Mouse (Mus musculus) lung, embryonic 14.5 days (tissue): ENCODE measurements around the gene Fgfr2. TPM values are rescaled to one million over a fixed set of nuclear protein-coding genes. Genes with fewer than 3 reads are reported as not detected.

Source experiments
- ATAC-seq: fragments of 200-750 bp; cut with Nextera tagmentation; 2 replicates; pipeline ENCODE4 v1.8.0; 2017; ENCODE audit warnings: mild to moderate bottlenecking, moderate TSS enrichment, moderate library complexity; ENCODE audit not compliant: insufficient read depth
- DNase-seq: peaks from one replicate; pipeline ENCODE4 v3.0.0-alpha.2; 2015
- H3K27ac ChIP-seq: fragments of 300-500 bp; sonication (generic); 2 replicates; pipeline ENCODE4 v1.5.1; 2014; ENCODE audit warnings: low read depth, mild to moderate bottlenecking, moderate library complexity
- H3K27me3 ChIP-seq: fragments of 300-500 bp; sonication (generic); 2 replicates; pipeline ENCODE4 v1.6.1; 2014; ENCODE audit warnings: low read length, control low read depth; ENCODE audit not compliant: insufficient read depth
- H3K36me3 ChIP-seq: fragments of 300-500 bp; sonication (generic); 2 replicates; pipeline ENCODE4 v1.6.1; 2014; ENCODE audit warnings: control low read depth; ENCODE audit not compliant: insufficient read depth
- H3K4me1 ChIP-seq: fragments of 300-500 bp; sonication (generic); 2 replicates; pipeline ENCODE4 v1.6.1; 2014; ENCODE audit warnings: antibody characterized with exemption, control low read depth; ENCODE audit not compliant: insufficient read depth
- H3K4me2 ChIP-seq: fragments of 300-500 bp; sonication (generic); 2 replicates; pipeline ENCODE4 v1.6.1; 2014; ENCODE audit warnings: mild to moderate bottlenecking
- H3K4me3 ChIP-seq: fragments of 300-500 bp; sonication (generic); 2 replicates; pipeline ENCODE4 v1.5.1; 2014; ENCODE audit warnings: low read depth, low read length
- H3K9ac ChIP-seq: fragments of 300-500 bp; sonication (generic); 2 replicates; pipeline ENCODE4 v1.6.1; 2014
- H3K9me3 ChIP-seq: fragments of 300-500 bp; sonication (generic); 2 replicates; pipeline ENCODE4 v1.6.1; 2016; ENCODE audit warnings: low read depth, low read length, control low read depth
- CTCF ChIP-seq: IDR thresholded peaks from 2 replicates; pipeline ENCODE4 v1.5.1; 2016; ENCODE audit warnings: antibody characterized with exemption, low read depth
- WGBS: fragments of 180-500 bp; shearing (Covaris S2); extraction: QIAGEN DNeasy Blood & Tissue Kit; methylation state at CpG from one replicate; pipeline ENCODE4 v1.1.7; 2014; 5-methylcytosine and 5-hydroxymethylcytosine counted together
- polyA plus RNA-seq: library from polyadenylated mRNA; unstranded; fragments of >200 nt; fragmentation: Nextera tagmentation; extraction: Ambion mirVana; gene quantifications from 2 replicates; pipeline ENCODE4 v1.2.1, GENCODE M21; 2014

Gene Fgfr2
- polyA plus RNA-seq, 1 experiment from 2014 or later = 179 TPM

DNA sequence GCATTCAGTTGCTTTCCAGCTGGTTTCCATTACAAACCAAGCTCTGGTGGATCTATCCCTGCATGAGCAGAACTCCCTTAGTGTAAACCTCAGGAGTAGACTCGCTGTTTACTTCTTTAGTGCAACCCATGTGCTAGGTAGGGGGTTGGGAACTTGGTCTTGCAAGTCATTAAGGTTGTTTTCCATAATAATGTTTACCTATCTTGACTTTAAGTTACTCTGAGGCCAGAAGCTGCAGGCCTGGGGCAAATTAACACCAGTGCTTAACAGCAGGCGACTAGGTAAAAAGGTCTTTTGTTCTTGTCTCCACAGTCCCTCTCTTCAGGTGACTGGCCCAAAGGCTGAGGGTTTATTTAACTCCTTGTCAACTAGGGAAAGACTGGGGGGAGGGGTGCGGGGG is 1108.0 kb downstream of the Fgfr2 start:
- H3K4me2 ChIP-seq = no peak overlapping the region
- H3K4me1 ChIP-seq = no peaks in the 10 kb centered on the region
- DNase-seq (no peak), ATAC-seq (no peak)
- H3K27me3 ChIP-seq = no peaks in the 10 kb centered on the region
- no peaks in the 10 kb centered on the region for H3K9me3 ChIP-seq
- H3K36me3 ChIP-seq = no peaks in the 10 kb centered on the region
- H3K4me3 ChIP-seq = no peak overlapping the region
- no peak overlapping the region for H3K9ac ChIP-seq
- H3K27ac ChIP-seq = no peak overlapping the region
- no peak for TF ChIP-seq CTCF
- 12% methylated on average over 3 of the region's 3 CpGs for whole genome bisulfite sequencing

GRCm38 (mm10) chr7:132013970-132014369 is 1109.2 kb downstream of the Fgfr2 start:
- WGBS = 68% methylated on average over 5 of the region's 5 CpGs
- H3K36me3 ChIP-seq = no peaks in the 10 kb centered on the region
- no peaks in the 10 kb centered on the region for H3K4me1 ChIP-seq
- no peaks in the 10 kb centered on the region for H3K27me3 ChIP-seq
- DNase-seq (no peak), ATAC-seq (no peak)
- H3K4me3 ChIP-seq = no peak overlapping the region
- no peak overlapping the region for H3K27ac ChIP-seq
- no peak overlapping the region for H3K9ac ChIP-seq
- H3K4me2 ChIP-seq = no peak overlapping the region
- H3K9me3 ChIP-seq = no peaks in the 10 kb centered on the region
- no peak for TF ChIP-seq CTCF

DNA sequence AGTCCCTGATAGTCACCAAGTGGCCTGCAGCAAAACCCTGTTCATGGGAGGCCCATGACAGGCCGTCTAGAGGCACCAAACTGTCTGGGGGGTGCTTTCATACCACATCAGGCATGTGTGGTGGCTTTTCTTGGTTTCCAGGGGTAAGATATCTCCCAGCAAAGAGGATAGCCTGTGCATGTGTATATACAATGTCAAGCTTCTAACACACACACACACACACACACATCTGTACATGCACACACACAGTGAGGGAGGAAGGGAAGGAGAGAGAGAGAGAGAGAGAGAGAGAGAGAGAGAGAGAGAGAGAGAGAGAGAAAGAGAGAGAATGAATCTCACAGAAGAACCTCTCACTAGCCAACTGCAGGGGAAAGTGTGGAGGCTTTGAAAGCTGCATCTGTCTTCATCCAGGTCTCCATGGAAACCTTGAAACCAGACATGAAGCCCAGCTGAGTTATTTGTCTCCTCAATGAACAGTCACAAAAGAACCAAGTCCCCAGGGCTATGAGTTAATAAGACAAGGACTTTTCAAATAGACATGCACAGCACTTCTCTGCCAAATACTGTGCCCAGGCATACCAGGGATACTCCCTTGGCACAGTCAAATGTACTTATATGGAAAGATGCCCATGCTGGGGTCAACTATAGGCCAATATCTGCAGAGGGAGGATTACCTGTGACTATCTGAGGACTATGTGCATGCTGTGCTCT is 1110.0 kb downstream of the Fgfr2 start:
- no peak overlapping the region for H3K4me3 ChIP-seq
- ATAC-seq (no peak), DNase-seq (no peak)
- TF ChIP-seq CTCF = no peak
- H3K27me3 ChIP-seq = no peaks in the 10 kb centered on the region
- no peak overlapping the region for H3K27ac ChIP-seq
- no peaks in the 10 kb centered on the region for H3K9me3 ChIP-seq
- H3K4me1 ChIP-seq = no peaks in the 10 kb centered on the region
- H3K36me3 ChIP-seq = no peaks in the 10 kb centered on the region
- no peak overlapping the region for H3K9ac ChIP-seq
- 29% methylated on average over 1 of the region's 1 CpGs for WGBS
- no peak overlapping the region for H3K4me2 ChIP-seq

DNA sequence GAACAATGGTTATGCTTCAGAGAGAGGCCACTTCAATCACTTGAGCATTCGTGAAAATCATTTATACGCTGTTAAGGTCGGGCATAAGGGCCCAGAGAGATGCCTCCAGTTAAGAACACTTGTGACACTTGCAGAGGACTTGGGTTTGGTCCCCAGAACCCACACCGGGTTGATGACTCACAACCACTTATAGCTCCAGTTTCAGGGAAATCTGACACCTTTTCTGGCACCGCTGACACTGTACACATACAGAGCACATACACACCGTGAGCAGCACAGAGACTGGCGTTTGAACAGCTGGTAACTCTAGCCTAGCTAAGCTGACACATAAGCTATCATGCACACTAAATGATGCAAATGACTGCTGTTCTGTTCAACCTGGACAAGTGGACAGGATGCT is 1114.1 kb downstream of the Fgfr2 start:
- H3K27me3 ChIP-seq = no peaks in the 10 kb centered on the region
- H3K27ac ChIP-seq = no peak overlapping the region
- no peaks in the 10 kb centered on the region for H3K4me1 ChIP-seq
- ATAC-seq (0 out of 2 replicates have a peak, but pooled peaks have one; percentile 47), DNase-seq (peak; percentile 48)
- no peak overlapping the region for H3K4me3 ChIP-seq
- H3K9ac ChIP-seq = no peak overlapping the region
- 57% methylated on average over 7 of the region's 7 CpGs for WGBS
- H3K36me3 ChIP-seq = no peaks in the 10 kb centered on the region
- no peak overlapping the region for H3K4me2 ChIP-seq
- no peak for TF ChIP-seq CTCF
- H3K9me3 ChIP-seq = no peaks in the 10 kb centered on the region

- no peaks in the 10 kb centered on the region for H3K36me3 ChIP-seq
- H3K9ac ChIP-seq = no peak overlapping the region
- no peaks in the 10 kb centered on the region for H3K27me3 ChIP-seq
- ATAC-seq (no peak), DNase-seq (no peak)
- WGBS = 71% methylated on average over 14 of the region's 14 CpGs
- no peak overlapping the region for H3K4me2 ChIP-seq
- H3K27ac ChIP-seq = no peak overlapping the region
- no peak overlapping the region for H3K4me3 ChIP-seq
- H3K4me1 ChIP-seq = no peaks in the 10 kb centered on the region
- H3K9me3 ChIP-seq = no peaks in the 10 kb centered on the region
- TF ChIP-seq CTCF = no peak
These were observed 1117.0 kb downstream of the Fgfr2 start for GRCm38 (mm10) chr7:132005996-132006696.

DNA sequence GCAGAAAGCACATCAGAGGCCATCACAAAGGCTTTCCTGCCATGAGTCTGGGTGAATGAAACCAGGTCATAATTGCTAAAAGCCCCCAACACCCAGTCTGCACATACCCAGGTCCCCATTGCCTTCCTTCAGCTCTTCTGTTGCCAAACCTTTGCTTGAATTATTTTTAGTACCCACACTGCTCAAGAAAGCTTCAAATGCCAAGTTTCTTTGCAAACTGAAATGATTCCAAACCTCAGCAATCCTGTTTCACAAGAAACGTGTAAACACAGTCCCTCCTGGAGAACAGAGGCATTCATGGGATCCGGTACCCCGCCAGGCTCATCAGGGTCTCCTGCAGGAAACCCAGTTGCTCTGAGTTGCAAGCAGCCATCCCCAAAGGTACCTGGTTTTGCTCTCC is 1130.3 kb downstream of the Fgfr2 start:
- Histone ChIP-seq H3K4me1 (no peaks in the 10 kb centered on the region), H3K9me3 (no peaks in the 10 kb centered on the region), H3K36me3 (no peaks in the 10 kb centered on the region), H3K9ac (no peak overlapping the region), H3K27ac (no peak overlapping the region), H3K27me3 (no peaks in the 10 kb centered on the region), H3K4me3 (no peak overlapping the region), H3K4me2 (no peak overlapping the region)
- DNase-seq (no peak), ATAC-seq (no peak)
- TF ChIP-seq CTCF = no peak
- 46% methylated on average over 3 of the region's 3 CpGs for WGBS

DNA sequence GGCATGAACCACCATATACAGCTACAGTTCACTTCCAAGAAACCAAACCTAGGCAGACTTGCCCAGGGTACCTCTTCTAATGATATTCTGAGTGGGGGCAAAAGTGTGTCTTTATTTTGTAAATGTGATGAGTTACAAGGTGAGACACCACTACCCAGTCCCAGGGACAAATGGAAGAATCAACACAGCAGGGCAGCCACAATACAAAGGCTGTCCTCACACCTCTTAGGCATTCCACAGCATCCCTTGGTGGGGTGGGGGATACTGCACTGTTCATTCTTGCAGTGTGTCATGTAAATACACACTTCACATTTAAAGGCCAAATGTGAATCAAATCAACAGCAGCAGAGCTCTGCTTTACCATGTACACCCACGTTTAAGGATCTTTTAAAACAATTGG is 1130.9 kb downstream of the Fgfr2 start:
- Histone ChIP-seq H3K36me3 (no peaks in the 10 kb centered on the region), H3K27ac (no peak overlapping the region), H3K27me3 (no peaks in the 10 kb centered on the region), H3K4me2 (no peak overlapping the region), H3K4me1 (no peaks in the 10 kb centered on the region), H3K9me3 (no peaks in the 10 kb centered on the region), H3K9ac (no peak overlapping the region), H3K4me3 (no peak overlapping the region)
- no peak for TF ChIP-seq CTCF
- no peak for ATAC-seq
- no peak for DNase-seq
- 41% methylated on average over 1 of the region's 1 CpGs for WGBS
